Mouse (Mus musculus) intestine, postnatal 0 days (tissue): Measurements from ENCODE around the gene Sulf2. TPM values are rescaled to one million over a fixed set of nuclear protein-coding genes. Genes with fewer than 3 reads are reported as not detected.

Experiments used
- ATAC-seq: fragments of 200-750 bp; cut with Nextera tagmentation; 2 replicates; pipeline ENCODE4 v1.8.0; 2017; ENCODE audit warnings: mild to moderate bottlenecking, moderate TSS enrichment, moderate library complexity
- H3K27ac ChIP-seq: fragments of 300-500 bp; sonication (generic); 2 replicates; pipeline ENCODE4 v1.5.1; 2014; ENCODE audit warnings: mild to moderate bottlenecking, low read depth, low read length, moderate library complexity
- H3K27me3 ChIP-seq: fragments of 300-500 bp; sonication (generic); replicated peaks from 2 replicates; pipeline ENCODE4 v1.6.1; 2014; ENCODE audit warnings: low read length, mixed read lengths; ENCODE audit not compliant: control insufficient read depth, insufficient read depth
- H3K36me3 ChIP-seq: fragments of 300-500 bp; sonication (generic); 2 replicates; pipeline ENCODE4 v1.6.1; 2014; ENCODE audit warnings: mild to moderate bottlenecking, moderate library complexity; ENCODE audit not compliant: control insufficient read depth, insufficient read depth
- H3K4me1 ChIP-seq: fragments of 300-500 bp; sonication (generic); replicated peaks from 2 replicates; pipeline ENCODE4 v1.6.1; 2014; ENCODE audit warnings: antibody characterized with exemption, low read length, mixed read lengths; ENCODE audit not compliant: control insufficient read depth, insufficient read depth
- H3K4me2 ChIP-seq: fragments of 300-500 bp; sonication (generic); replicated peaks from 2 replicates; pipeline ENCODE4 v1.6.1; 2014; ENCODE audit warnings: low read depth, mild to moderate bottlenecking, moderate library complexity
- H3K4me3 ChIP-seq: fragments of 300-500 bp; sonication (generic); 2 replicates; pipeline ENCODE4 v1.5.1; 2014; ENCODE audit warnings: low read depth, low read length
- H3K9ac ChIP-seq: fragments of 300-500 bp; sonication (generic); 2 replicates; pipeline ENCODE4 v1.6.1; 2014; ENCODE audit warnings: mild to moderate bottlenecking, low read depth, low read length
- H3K9me3 ChIP-seq: fragments of 300-500 bp; sonication (generic); 2 replicates; pipeline ENCODE4 v1.6.1; 2016; ENCODE audit warnings: mixed run types; ENCODE audit not compliant: control insufficient read depth
- CTCF ChIP-seq: sonication (generic); IDR thresholded peaks from 2 replicates; pipeline ENCODE4 v1.5.1; 2016; ENCODE audit warnings: low read depth, mild to moderate bottlenecking, control low read depth, antibody characterized with exemption, moderate library complexity
- WGBS: fragments of 180-500 bp; shearing (Covaris S2); extraction: QIAGEN DNeasy Blood & Tissue Kit; methylation state at CpG from one replicate; pipeline ENCODE4 v1.1.7; 2014; 5-methylcytosine and 5-hydroxymethylcytosine counted together
- polyA plus RNA-seq: library from polyadenylated mRNA; unstranded; fragments of >200 nt; fragmentation: Nextera tagmentation; extraction: Ambion mirVana; gene quantifications from 2 replicates; pipeline ENCODE4 v1.2.1, GENCODE M21; 2015

The Sulf2 gene
- polyA plus RNA-seq, 1 experiment from 2014 or later: 66.4 TPM

- WGBS: 82% methylated on average over 21 of the region's 21 CpGs
- no peak overlapping the region for H3K9ac ChIP-seq
These were observed 54.9 kb downstream of the Sulf2 start for GRCm38 (mm10) chr2:166100309-166101262.

GRCm38 (mm10) chr2:166098292-166098933 lies 57.0 kb downstream of the Sulf2 start:
- no peak overlapping the region for H3K9ac ChIP-seq
- WGBS: 75% methylated on average over 15 of the region's 15 CpGs
- no peak for TF ChIP-seq CTCF

More at GRCm38 (mm10) chr2:166100309-166101262, 54.9 kb downstream of the Sulf2 start:
- Histone ChIP-seq H3K36me3 (no peaks in the 10 kb centered on the region; the same call in 1 of the 2 replicates), H3K4me2 (no peak overlapping the region), H3K27me3 (no peaks in the 10 kb centered on the region), H3K4me3 (no peak overlapping the region), H3K4me1 (no peaks in the 10 kb centered on the region), H3K27ac (no peak overlapping the region), H3K9me3 (no peaks in the 10 kb centered on the region)
- no peak for TF ChIP-seq CTCF
- peak; percentile 59 for ATAC-seq

GRCm38 (mm10) chr2:166097443-166098291 lies 57.8 kb downstream of the Sulf2 start:
- Histone ChIP-seq H3K4me3 (no peak overlapping the region), H3K4me2 (no peak overlapping the region), H3K9ac (no peak overlapping the region), H3K4me1 (no peaks in the 10 kb centered on the region), H3K36me3 (peaks cover 22% of the 10 kb centered on the region), H3K27ac (no peak overlapping the region), H3K9me3 (no peaks in the 10 kb centered on the region), H3K27me3 (no peaks in the 10 kb centered on the region)
- 83% methylated on average over 18 of the region's 18 CpGs for WGBS
- no peak for ATAC-seq
- peak; percentile 67 for TF ChIP-seq CTCF

More at GRCm38 (mm10) chr2:166098292-166098933, 57.0 kb downstream of the Sulf2 start:
- no peak overlapping the region for H3K4me3 ChIP-seq
- H3K9me3 ChIP-seq: no peaks in the 10 kb centered on the region
- peak; percentile 28; the same call in 1 of the 2 replicates for ATAC-seq
- H3K4me1 ChIP-seq: no peaks in the 10 kb centered on the region
- H3K36me3 ChIP-seq: peaks cover 14% of the 10 kb centered on the region
- H3K4me2 ChIP-seq: no peak overlapping the region
- H3K27me3 ChIP-seq: no peaks in the 10 kb centered on the region
- H3K27ac ChIP-seq: no peak overlapping the region

GRCm38 (mm10) chr2:166096834-166097233 lies 58.6 kb downstream of the Sulf2 start:
- no peak for ATAC-seq
- H3K27me3 ChIP-seq: no peaks in the 10 kb centered on the region
- no peaks in the 10 kb centered on the region for H3K9me3 ChIP-seq
- no peak overlapping the region for H3K4me2 ChIP-seq
- TF ChIP-seq CTCF: peak; percentile 16; the same call in 1 of the 2 replicates
- no peak overlapping the region for H3K4me3 ChIP-seq
- 97% methylated on average over 1 of the region's 1 CpGs for WGBS
- no peak overlapping the region for H3K27ac ChIP-seq
- H3K9ac ChIP-seq: no peak overlapping the region
- no peaks in the 10 kb centered on the region for H3K4me1 ChIP-seq
- peaks cover 30% of the 10 kb centered on the region for H3K36me3 ChIP-seq

GRCm38 (mm10) chr2:166096300-166096699 lies 59.2 kb downstream of the Sulf2 start:
- no peaks in the 10 kb centered on the region for H3K27me3 ChIP-seq
- ATAC-seq: no peak
- TF ChIP-seq CTCF: no peak

More at GRCm38 (mm10) chr2:166096300-166096699, 59.2 kb downstream of the Sulf2 start:
- Histone ChIP-seq H3K4me1 (no peaks in the 10 kb centered on the region), H3K36me3 (peaks cover 31% of the 10 kb centered on the region), H3K9me3 (no peaks in the 10 kb centered on the region), H3K4me3 (no peak overlapping the region), H3K4me2 (no peak overlapping the region), H3K9ac (no peak overlapping the region), H3K27ac (no peak overlapping the region)
- WGBS: 96% methylated on average over 6 of the region's 6 CpGs
